Mouse (Mus musculus) kidney, embryonic 14.5 days (tissue): ENCODE results near the gene Jph3. TPM values are rescaled to one million over a fixed set of nuclear protein-coding genes. Genes with fewer than 3 reads are reported as not detected.

ENCODE experiments used
- ATAC-seq: fragments of 200-750 bp; cut with Nextera tagmentation; 2 replicates; pipeline ENCODE4 v1.8.0; 2017; ENCODE audit warnings: moderate number of reproducible peaks, mild to moderate bottlenecking, moderate TSS enrichment, moderate library complexity; ENCODE audit not compliant: low FRiP score, low TSS enrichment
- H3K27ac ChIP-seq: fragments of 300-500 bp; sonication (generic); 2 replicates; pipeline ENCODE4 v1.5.1; 2014; ENCODE audit warnings: low read depth, mild to moderate bottlenecking, low read length, moderate library complexity, mixed read lengths
- H3K27me3 ChIP-seq: fragments of 300-500 bp; sonication (generic); 2 replicates; pipeline ENCODE4 v1.6.1; 2014; ENCODE audit warnings: mild to moderate bottlenecking, low read length; ENCODE audit not compliant: control insufficient read depth, insufficient read depth
- H3K36me3 ChIP-seq: fragments of 300-500 bp; sonication (generic); 2 replicates; pipeline ENCODE4 v1.6.1; 2014; ENCODE audit warnings: low read length, mixed read lengths; ENCODE audit not compliant: control insufficient read depth, insufficient read depth
- H3K4me1 ChIP-seq: fragments of 300-500 bp; sonication (generic); 2 replicates; pipeline ENCODE4 v1.6.1; 2014; ENCODE audit warnings: low read length, mixed read lengths; ENCODE audit not compliant: control insufficient read depth, insufficient read depth
- H3K4me2 ChIP-seq: fragments of 300-500 bp; sonication (generic); replicated peaks from 2 replicates; pipeline ENCODE4 v1.6.1; 2014; ENCODE audit warnings: low read depth, mild to moderate bottlenecking, low read length
- H3K4me3 ChIP-seq: fragments of 300-500 bp; sonication (generic); 2 replicates; pipeline ENCODE4 v1.5.1; 2014; ENCODE audit warnings: mild to moderate bottlenecking, low read length
- H3K9ac ChIP-seq: fragments of 300-500 bp; sonication (generic); 2 replicates; pipeline ENCODE4 v1.6.1; 2014; ENCODE audit warnings: low read depth, mild to moderate bottlenecking, low read length, moderate library complexity
- H3K9me3 ChIP-seq: fragments of 300-500 bp; sonication (generic); 2 replicates; pipeline ENCODE4 v1.6.1; 2016; ENCODE audit warnings: low read length; ENCODE audit not compliant: control insufficient read depth
- WGBS: fragments of 180-500 bp; shearing (Covaris S2); extraction: QIAGEN DNeasy Blood & Tissue Kit; methylation state at CpG from one replicate; pipeline ENCODE4 v1.1.7; 2014; 5-methylcytosine and 5-hydroxymethylcytosine counted together
- polyA plus RNA-seq: library from polyadenylated mRNA; unstranded; fragments of >200 nt; fragmentation: Nextera tagmentation; extraction: Ambion mirVana; gene quantifications from 2 replicates; pipeline ENCODE4 v1.2.1, GENCODE M21; 2014

The Jph3 gene
- polyA plus RNA-seq, 1 experiment from 2014 or later: 0.46 TPM

DNA sequence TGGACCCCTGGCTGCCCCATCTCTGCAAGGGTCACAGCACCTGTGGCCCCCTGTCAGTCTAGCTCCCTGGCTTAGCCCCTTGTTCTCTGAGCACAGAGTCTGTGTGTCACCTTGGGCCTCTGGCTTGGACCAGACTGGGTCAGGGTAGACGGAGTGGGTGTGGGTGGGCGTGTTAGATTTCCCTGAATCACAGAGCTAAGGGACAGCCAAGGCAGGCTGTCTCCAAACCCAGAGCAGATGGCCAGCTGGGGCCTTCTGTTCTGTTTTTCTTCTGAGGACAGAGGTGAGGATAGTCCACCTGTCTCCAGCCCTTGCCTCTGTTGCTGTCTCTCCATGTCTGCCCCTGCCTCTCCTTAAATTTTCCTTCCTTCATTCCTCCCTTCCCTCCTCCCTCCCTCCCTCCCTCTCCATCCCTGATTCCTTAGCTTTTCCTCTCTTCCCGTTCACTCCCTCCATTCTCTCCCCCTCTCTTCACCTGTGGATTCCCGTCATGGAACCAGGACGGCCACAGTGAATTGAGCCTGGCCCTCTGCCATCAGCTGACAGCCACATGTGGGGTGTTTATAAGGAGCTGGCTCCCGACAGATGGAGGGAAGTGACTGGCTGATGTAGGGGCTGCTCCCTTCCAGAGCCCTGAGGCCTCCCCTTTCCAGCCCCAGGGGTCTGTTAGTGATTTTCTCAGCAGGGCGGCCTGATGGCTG lies 33.7 kb downstream of the Jph3 start:
- Histone ChIP-seq H3K27me3 (no peaks in the 10 kb centered on the region), H3K9ac (no peak overlapping the region), H3K4me3 (no peak overlapping the region), H3K4me2 (no peak overlapping the region), H3K27ac (no peak overlapping the region), H3K9me3 (no peaks in the 10 kb centered on the region), H3K36me3 (no peaks in the 10 kb centered on the region), H3K4me1 (no peaks in the 10 kb centered on the region)
- ATAC-seq: no peak
- 63% methylated on average over 7 of the region's 7 CpGs for WGBS

DNA sequence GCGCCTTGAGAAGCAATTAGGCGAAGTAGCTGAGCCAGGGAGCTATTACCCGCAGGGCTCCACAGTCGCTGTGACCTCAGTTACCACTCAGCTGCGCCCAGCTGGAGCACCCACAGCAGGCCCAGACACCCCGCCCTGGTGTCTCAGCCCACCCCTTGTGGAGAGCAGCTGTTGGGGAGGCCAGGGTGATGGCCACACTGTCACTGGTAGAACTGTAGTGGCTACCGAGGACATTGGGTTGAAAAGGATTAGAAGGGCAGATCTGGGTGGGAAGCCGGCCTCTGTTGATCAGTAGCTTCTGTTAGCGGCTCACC lies 34.2 kb downstream of the Jph3 start:
- Histone ChIP-seq H3K4me3 (no peak overlapping the region), H3K36me3 (no peaks in the 10 kb centered on the region), H3K9ac (no peak overlapping the region), H3K4me2 (no peak overlapping the region), H3K27me3 (no peaks in the 10 kb centered on the region), H3K27ac (no peak overlapping the region), H3K9me3 (no peaks in the 10 kb centered on the region), H3K4me1 (no peaks in the 10 kb centered on the region)
- WGBS: 80% methylated on average over 9 of the region's 9 CpGs
- no peak for ATAC-seq

DNA sequence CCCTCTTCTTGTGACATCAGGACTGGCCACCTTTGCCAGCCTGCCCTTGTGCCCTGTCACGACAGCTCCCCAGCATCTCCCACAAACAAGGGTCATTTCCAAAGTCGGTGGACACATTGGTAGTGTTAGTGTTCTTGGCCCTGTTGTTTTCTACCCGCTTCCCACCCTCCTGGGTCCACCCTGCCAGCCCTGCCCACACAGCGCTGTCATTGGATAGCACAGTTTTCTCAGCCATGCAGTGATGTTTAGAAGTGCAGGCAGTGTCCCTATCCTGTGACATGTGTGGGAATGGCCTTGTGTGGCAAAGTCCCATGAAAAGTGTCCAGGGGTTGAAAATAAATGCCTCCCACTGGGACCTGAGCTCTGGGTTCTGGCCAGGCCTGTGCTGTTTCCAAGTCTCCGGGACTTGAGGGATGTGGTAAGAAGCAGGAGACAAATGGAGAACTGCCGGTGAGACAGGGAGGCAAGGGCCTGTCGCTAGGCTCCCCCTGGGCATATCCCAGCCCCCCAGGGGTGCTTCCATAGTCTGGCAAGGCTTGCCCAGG lies 36.2 kb downstream of the Jph3 start:
- Histone ChIP-seq H3K27me3 (no peaks in the 10 kb centered on the region), H3K9ac (no peak overlapping the region), H3K4me1 (no peaks in the 10 kb centered on the region), H3K36me3 (no peaks in the 10 kb centered on the region), H3K4me3 (no peak overlapping the region), H3K27ac (no peak overlapping the region), H3K9me3 (no peaks in the 10 kb centered on the region), H3K4me2 (no peak overlapping the region)
- 73% methylated on average over 7 of the region's 7 CpGs for WGBS
- ATAC-seq: no peak

DNA sequence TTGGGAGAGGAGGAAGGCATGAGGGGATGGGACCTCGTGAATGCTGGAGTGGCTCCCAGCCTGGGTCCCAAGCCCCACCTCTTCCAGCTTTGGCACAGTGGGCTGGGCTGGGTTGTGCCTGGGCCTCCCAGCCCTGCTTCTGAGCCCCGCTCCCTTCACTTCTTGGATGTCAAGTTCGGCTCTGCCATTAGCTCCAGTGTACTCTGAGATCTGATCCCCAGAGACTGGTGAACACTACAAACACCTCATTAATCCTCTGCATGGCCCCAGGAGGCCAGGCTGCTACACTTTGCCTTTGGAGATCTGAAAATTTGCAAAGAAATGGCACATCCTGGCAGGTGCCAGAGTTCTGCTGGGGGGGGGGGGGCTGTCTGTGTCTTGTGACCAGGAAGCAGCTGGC lies 39.7 kb downstream of the Jph3 start:
- Histone ChIP-seq H3K4me2 (no peak overlapping the region), H3K36me3 (no peaks in the 10 kb centered on the region), H3K9ac (no peak overlapping the region), H3K27ac (no peak overlapping the region), H3K4me3 (no peak overlapping the region), H3K4me1 (no peaks in the 10 kb centered on the region), H3K9me3 (no peaks in the 10 kb centered on the region), H3K27me3 (no peaks in the 10 kb centered on the region)
- WGBS: 51% methylated on average over 3 of the region's 3 CpGs
- no peak for ATAC-seq

DNA sequence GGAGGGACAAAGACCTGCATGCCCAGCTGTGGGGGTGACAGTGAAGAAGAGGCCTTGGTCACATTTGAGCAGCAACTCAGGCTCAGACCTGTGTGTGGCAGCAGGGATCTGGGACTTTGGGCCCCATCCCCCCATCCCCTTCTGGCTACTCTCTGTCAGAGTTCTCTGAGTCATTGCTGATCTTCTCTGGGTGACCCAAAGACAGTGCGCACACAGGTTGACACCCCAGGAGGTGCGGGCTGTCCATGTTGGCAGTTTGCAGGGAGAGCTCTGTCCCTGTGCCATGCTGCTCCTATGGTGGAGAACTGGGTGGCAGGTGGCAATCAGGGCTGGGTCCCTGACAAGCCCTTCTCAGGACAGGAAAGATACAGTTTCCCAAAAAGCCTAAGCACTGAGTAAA lies 40.2 kb downstream of the Jph3 start:
- Histone ChIP-seq H3K27me3 (no peaks in the 10 kb centered on the region), H3K36me3 (no peaks in the 10 kb centered on the region), H3K27ac (no peak overlapping the region), H3K4me1 (no peaks in the 10 kb centered on the region), H3K4me3 (no peak overlapping the region), H3K9me3 (no peaks in the 10 kb centered on the region), H3K4me2 (no peak overlapping the region), H3K9ac (no peak overlapping the region)
- 95% methylated on average over 2 of the region's 2 CpGs for WGBS
- ATAC-seq: no peak

DNA sequence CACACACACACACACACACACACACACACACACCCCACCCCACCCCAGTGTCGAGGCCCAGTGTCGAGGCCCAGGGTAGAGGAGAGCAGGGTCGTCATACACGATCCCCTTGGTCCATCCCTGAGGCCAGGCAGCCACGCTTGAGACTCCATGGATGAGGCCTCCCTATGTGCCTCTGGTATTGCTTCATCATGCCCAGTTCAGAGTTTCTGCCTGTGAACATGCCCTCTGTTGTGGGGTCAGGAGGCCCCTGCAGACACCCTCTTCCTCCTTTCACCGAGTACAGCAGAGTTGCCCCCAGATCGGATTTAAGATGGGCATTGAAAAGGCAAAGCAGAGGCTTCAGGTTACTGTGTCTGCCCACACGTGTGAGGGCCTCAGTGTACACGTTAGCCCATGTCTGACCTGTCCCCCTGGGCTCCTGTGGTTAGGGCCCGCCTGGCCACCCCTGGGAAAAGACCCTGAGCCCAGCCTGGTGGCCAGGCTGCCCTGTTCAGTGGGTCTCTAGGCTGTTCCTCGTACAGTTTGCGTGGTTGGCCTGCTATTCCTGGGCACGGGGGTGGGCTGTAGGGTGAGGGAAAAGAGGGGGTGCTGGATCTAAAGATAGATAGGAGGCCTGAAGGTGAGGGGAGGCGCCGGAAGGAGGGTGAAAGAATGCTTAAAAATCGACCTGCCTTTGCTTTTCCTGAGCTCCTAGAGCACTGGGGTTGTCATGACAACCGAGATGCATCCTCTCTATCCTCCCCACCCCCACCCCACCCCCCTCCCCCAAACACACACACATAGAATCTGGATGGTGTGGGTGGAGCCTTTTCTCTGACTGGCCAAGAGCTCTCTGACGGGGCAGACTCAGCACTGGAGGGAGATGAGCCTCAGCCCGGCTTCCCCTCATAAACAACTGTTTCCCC lies 41.7 kb downstream of the Jph3 start:
- 31% methylated on average over 19 of the region's 19 CpGs for WGBS
- ATAC-seq: no peak
- H3K36me3 ChIP-seq: no peaks in the 10 kb centered on the region

DNA sequence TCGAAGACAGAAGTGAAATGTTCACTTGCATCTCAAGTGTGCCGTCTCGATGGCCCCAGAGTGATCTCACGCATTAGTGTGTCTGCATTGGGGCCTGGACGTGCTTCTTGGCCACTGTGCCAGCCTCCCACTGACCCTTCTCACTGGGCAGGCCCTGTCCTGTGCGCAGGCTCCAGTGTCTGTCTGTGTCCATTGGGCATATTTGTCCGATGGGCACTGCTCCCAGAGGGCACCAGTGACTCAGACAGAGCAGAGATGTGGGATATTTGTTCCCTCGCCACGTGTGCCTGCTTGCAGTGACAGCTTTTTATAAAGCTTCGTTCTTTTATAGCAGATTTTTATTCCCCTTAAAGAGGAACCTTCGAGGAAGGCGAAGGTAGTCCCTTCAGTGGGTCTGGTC lies 44.5 kb downstream of the Jph3 start:
- peaks cover 7% of the 10 kb centered on the region for H3K4me1 ChIP-seq
- H3K36me3 ChIP-seq: no peaks in the 10 kb centered on the region
- no peak for ATAC-seq
- H3K9ac ChIP-seq: no peak overlapping the region
- H3K9me3 ChIP-seq: no peaks in the 10 kb centered on the region
- H3K4me2 ChIP-seq: no peak overlapping the region
- H3K27me3 ChIP-seq: no peaks in the 10 kb centered on the region
- no peak overlapping the region for H3K27ac ChIP-seq
- 84% methylated on average over 12 of the region's 12 CpGs for WGBS
- H3K4me3 ChIP-seq: no peak overlapping the region

More for the DNA sequence above, 41.7 kb downstream of the Jph3 start:
- Histone ChIP-seq H3K27ac (no peak overlapping the region), H3K9ac (no peak overlapping the region), H3K4me3 (no peak overlapping the region), H3K27me3 (no peaks in the 10 kb centered on the region), H3K4me2 (no peak overlapping the region), H3K4me1 (no peaks in the 10 kb centered on the region), H3K9me3 (no peaks in the 10 kb centered on the region)

DNA sequence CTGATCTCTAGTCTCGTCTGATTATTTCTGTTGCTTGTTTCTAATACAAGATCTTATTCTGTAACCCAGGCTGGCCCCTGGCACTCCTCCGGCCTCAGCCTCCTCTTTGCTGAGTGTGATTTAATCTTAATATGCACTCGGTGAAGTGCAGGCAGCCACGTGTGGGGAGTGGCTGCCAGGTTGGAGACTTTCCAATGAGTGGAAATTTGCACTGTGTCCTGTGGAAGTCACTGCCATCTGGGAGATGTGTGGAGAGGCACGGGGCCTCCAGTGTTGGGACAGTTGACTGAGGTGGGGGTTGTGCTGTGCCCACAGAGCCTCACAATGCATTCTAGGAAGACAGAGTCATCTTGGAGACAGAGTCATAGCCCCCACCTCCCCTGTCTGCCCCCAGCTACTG lies 53.1 kb downstream of the Jph3 start:
- ATAC-seq: no peak
- H3K4me1 ChIP-seq: peaks cover 7% of the 10 kb centered on the region
- H3K9ac ChIP-seq: no peak overlapping the region
- no peaks in the 10 kb centered on the region for H3K36me3 ChIP-seq
- no peaks in the 10 kb centered on the region for H3K9me3 ChIP-seq
- 66% methylated on average over 5 of the region's 5 CpGs for WGBS
- no peak overlapping the region for H3K4me3 ChIP-seq
- no peak overlapping the region for H3K4me2 ChIP-seq
- H3K27me3 ChIP-seq: no peaks in the 10 kb centered on the region
- H3K27ac ChIP-seq: no peak overlapping the region

DNA sequence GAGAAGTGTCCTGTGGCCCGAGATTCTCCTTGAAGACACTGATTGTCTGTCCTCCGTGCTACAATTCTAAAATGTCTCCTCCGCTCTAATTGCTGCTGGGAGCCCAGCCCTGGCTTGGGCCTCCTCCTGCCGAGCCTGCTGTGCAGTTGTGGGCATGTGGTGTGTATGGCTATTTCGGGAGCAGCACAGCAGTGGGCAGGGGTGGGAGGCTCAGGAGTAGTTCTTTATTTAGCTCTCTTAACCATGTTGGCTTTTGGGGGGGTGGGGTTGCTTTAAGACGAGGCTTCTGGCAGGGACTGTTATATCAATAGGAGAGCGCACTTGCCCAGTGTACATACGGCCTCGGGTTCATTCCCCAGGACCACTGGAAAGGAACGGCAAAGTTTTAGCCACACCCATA lies 57.1 kb downstream of the Jph3 start:
- ATAC-seq: no peak
- Histone ChIP-seq H3K4me1 (no peaks in the 10 kb centered on the region), H3K27ac (no peak overlapping the region), H3K4me3 (no peak overlapping the region), H3K4me2 (no peak overlapping the region), H3K9me3 (no peaks in the 10 kb centered on the region), H3K36me3 (no peaks in the 10 kb centered on the region), H3K27me3 (no peaks in the 10 kb centered on the region), H3K9ac (no peak overlapping the region)
- 39% methylated on average over 10 of the region's 10 CpGs for WGBS
